Mouse (Mus musculus): ENCODE measurements around the gene Nwd1. TPM values are rescaled to one million over a fixed set of nuclear protein-coding genes. Genes with fewer than 3 reads are reported as not detected.
"Not testable (repeated sequence)": the region's sequence is repeated elsewhere in the genome, so short reads cannot be mapped to it uniquely, and the experiment has no call there.

Gene Nwd1
- polyA plus RNA-seq, 1 experiment from 2014 or later, result 0.38 TPM

- no peak overlapping the region for H3K4me3 ChIP-seq (ENCODE audit: low read length)
- H3K4me2 ChIP-seq (ENCODE audit: low read depth, low read length), result no peak overlapping the region
- no peak overlapping the region for H3K27ac ChIP-seq (ENCODE audit: low read length)
- no peaks in the 10 kb centered on the region for H3K4me1 ChIP-seq (ENCODE audit: control insufficient read depth, insufficient read depth, low read length)
- no peaks in the 10 kb centered on the region for H3K36me3 ChIP-seq (ENCODE audit: control insufficient read depth, insufficient read depth)
- no peaks in the 10 kb centered on the region for H3K9me3 ChIP-seq (replicated peaks; ENCODE audit: control insufficient read depth, low read length)
- no peaks in the 10 kb centered on the region for H3K27me3 ChIP-seq (ENCODE audit: control insufficient read depth, insufficient read depth, low read length)
- H3K9ac ChIP-seq (ENCODE audit: low read length), result no peak overlapping the region
- no peak for ATAC-seq (replicated peaks; ENCODE audit: extremely low read depth, insufficient read depth, low FRiP score)
- 79% methylated on average over 4 of the region's 4 CpGs for WGBS
Measured at GRCm38 (mm10) chr8:72682051-72682687, 35.7 kb downstream of the Nwd1 start.

DNA sequence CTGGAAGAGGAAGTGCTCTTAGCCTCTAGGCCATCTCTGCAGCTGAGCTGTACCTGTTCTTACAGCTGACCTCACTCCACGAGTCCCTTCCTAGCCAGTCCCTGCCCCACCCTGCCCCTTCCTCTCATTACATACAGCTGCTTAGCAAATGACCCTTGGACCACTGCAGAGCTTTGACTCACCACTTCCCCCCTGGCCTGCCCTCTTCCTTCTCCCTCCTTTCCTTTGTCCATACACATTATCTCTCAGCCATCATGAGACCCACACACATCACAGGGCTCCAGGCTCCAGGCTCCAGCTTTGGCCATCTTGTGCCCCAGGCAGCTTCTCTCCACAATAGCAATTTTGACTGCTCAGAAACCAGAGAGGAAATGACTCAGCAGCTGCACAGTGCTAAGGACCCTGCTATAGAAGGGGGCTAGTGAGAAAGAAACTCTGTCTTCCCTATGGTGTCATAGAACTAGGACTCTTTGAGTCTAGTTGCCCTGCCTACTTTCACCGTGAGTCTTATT, 36.6 kb downstream of the Nwd1 start:
- Histone ChIP-seq H3K9ac (ENCODE audit: low read length) (no peak overlapping the region), H3K4me2 (ENCODE audit: low read depth, low read length) (no peak overlapping the region), H3K4me3 (ENCODE audit: low read length) (no peak overlapping the region), H3K9me3 (replicated peaks; ENCODE audit: control insufficient read depth, low read length) (no peaks in the 10 kb centered on the region), H3K27ac (ENCODE audit: low read length) (no peak overlapping the region), H3K36me3 (ENCODE audit: control insufficient read depth, insufficient read depth) (no peaks in the 10 kb centered on the region), H3K4me1 (ENCODE audit: control insufficient read depth, insufficient read depth, low read length) (no peaks in the 10 kb centered on the region), H3K27me3 (ENCODE audit: control insufficient read depth, insufficient read depth, low read length) (no peaks in the 10 kb centered on the region)
- 22% methylated on average over 2 of the region's 2 CpGs for WGBS
- ATAC-seq (replicated peaks; ENCODE audit: extremely low read depth, insufficient read depth, low FRiP score), result peak; percentile 37; the same call in 1 of the 2 replicates

DNA sequence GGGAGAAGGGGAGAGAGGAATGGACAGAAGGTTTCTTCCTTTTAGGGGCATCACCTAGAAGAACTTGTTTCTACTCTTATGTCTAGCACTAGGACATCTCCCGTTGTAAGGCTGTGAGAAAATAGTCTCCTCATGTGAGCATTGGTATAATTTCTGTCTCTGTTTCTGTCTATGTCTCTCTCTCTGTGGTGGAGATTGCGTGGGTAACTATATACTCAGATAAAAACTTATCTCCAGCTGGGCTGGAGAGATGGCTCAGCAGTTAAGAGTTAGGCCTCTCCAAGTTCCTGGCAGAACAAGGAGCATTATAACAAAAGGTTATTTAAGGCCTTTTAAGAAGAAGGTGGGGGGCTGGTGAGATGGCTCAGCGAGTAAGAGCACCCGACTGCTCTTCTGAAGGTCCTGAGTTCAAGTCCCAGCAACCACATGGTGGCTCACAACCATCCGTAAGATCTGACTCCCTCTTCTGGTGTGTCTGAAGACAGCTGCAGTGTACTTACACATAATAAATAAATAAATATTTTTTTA, 37.1 kb downstream of the Nwd1 start:
- H3K4me2 ChIP-seq (ENCODE audit: low read depth, low read length); ATAC-seq (replicated peaks; ENCODE audit: extremely low read depth, insufficient read depth, low FRiP score); H3K4me3 ChIP-seq (ENCODE audit: low read length); H3K36me3 ChIP-seq (ENCODE audit: control insufficient read depth, insufficient read depth); H3K9ac ChIP-seq (ENCODE audit: low read length); H3K9me3 ChIP-seq (replicated peaks; ENCODE audit: control insufficient read depth, low read length); H3K4me1 ChIP-seq (ENCODE audit: control insufficient read depth, insufficient read depth, low read length); H3K27me3 ChIP-seq (ENCODE audit: control insufficient read depth, insufficient read depth, low read length); H3K27ac ChIP-seq (ENCODE audit: low read length): not testable (repeated sequence)
- WGBS, result 82% methylated on average over 5 of the region's 5 CpGs

DNA sequence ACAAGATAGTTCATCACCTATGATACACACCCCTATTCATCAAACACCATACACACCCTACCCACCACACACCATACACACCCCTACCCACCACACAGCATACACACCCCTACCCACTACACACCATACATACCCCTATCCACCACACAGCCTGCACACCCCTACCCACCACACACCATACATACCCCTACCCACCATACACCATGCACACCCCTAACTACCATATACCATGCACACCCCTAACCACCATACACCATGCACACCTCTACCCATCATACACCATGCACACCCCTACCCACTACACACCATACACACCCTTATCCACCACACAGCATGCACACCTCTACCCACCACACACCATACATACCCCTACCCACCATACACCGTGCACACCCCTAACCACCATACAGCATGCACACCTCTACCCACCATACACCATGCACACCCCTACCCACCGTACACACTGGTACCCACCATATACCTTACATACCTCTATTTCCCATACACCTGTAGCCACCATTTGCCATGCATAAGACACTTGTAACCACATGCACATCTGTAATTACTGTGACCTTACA, 51.9 kb downstream of the Nwd1 start:
- Histone ChIP-seq H3K27ac (ENCODE audit: low read length) (no peak overlapping the region), H3K27me3 (ENCODE audit: control insufficient read depth, insufficient read depth, low read length) (no peaks in the 10 kb centered on the region), H3K4me2 (ENCODE audit: low read depth, low read length) (no peak overlapping the region), H3K4me1 (ENCODE audit: control insufficient read depth, insufficient read depth, low read length) (no peaks in the 10 kb centered on the region), H3K9ac (ENCODE audit: low read length) (no peak overlapping the region), H3K36me3 (ENCODE audit: control insufficient read depth, insufficient read depth) (no peaks in the 10 kb centered on the region), H3K9me3 (replicated peaks; ENCODE audit: control insufficient read depth, low read length) (no peaks in the 10 kb centered on the region), H3K4me3 (ENCODE audit: low read length) (no peak overlapping the region)
- no peak for ATAC-seq (replicated peaks; ENCODE audit: extremely low read depth, insufficient read depth, low FRiP score)
- WGBS, result 88% methylated on average over 2 of the region's 2 CpGs

DNA sequence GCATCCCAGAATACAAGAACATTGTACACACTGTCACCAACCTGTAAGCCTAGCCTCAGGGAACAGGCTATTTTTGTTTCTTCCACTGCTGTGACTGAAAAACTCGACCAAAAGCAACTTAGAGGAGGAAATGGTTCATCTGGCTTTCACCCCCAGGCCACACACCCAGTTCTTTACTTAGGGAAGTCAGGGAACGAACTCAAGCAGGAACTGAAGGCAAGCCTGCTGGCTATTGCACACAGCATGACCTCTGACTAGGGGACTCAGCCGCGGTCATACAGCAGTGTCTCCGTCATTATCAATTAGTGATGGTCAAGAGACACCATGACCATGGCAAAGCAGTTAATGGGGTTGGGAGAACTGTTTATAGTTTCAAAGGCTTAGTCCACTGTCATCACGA, 66.1 kb downstream of the Nwd1 start:
- 59% methylated on average over 6 of the region's 6 CpGs for WGBS
- no peaks in the 10 kb centered on the region for H3K27me3 ChIP-seq (ENCODE audit: control insufficient read depth, insufficient read depth, low read length)

DNA sequence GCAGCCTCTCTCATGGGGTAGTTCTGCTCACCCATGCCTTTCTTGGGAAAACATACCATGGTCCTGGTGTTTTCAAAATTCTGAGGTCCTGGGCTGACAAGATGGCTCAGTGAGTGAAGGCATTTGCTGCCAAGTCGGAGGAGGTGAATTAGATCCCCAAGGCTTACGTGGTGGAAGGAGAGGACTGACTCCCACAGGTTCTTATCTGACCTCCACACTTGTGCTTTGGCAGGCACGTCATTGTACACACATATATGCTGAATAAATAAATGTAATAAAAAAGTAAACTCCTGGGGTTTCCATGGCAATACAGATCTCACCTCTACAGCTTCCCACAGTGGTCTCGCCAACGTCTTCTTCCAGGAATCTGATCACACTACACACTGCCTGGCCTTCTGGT, 70.1 kb downstream of the Nwd1 start:
- Histone ChIP-seq H3K4me2 (ENCODE audit: low read depth, low read length) (no peak overlapping the region), H3K36me3 (ENCODE audit: control insufficient read depth, insufficient read depth) (no peaks in the 10 kb centered on the region), H3K4me1 (ENCODE audit: control insufficient read depth, insufficient read depth, low read length) (no peaks in the 10 kb centered on the region), H3K27ac (ENCODE audit: low read length) (no peak overlapping the region), H3K4me3 (ENCODE audit: low read length) (no peak overlapping the region), H3K27me3 (ENCODE audit: control insufficient read depth, insufficient read depth, low read length) (no peaks in the 10 kb centered on the region), H3K9ac (ENCODE audit: low read length) (no peak overlapping the region), H3K9me3 (replicated peaks; ENCODE audit: control insufficient read depth, low read length) (no peaks in the 10 kb centered on the region)
- ATAC-seq (replicated peaks; ENCODE audit: extremely low read depth, insufficient read depth, low FRiP score), result no peak
- 64% methylated on average over 5 of the region's 5 CpGs for WGBS

More for the DNA sequence above, 66.1 kb downstream of the Nwd1 start:
- Histone ChIP-seq H3K9me3 (replicated peaks; ENCODE audit: control insufficient read depth, low read length) (no peaks in the 10 kb centered on the region), H3K27ac (ENCODE audit: low read length) (no peak overlapping the region), H3K4me1 (ENCODE audit: control insufficient read depth, insufficient read depth, low read length) (no peaks in the 10 kb centered on the region), H3K36me3 (ENCODE audit: control insufficient read depth, insufficient read depth) (no peaks in the 10 kb centered on the region), H3K4me3 (ENCODE audit: low read length) (no peak overlapping the region), H3K9ac (ENCODE audit: low read length) (no peak overlapping the region), H3K4me2 (ENCODE audit: low read depth, low read length) (no peak overlapping the region)
- ATAC-seq (replicated peaks; ENCODE audit: extremely low read depth, insufficient read depth, low FRiP score), result no peak

GRCm38 (mm10) chr8:72720541-72720940, 74.0 kb downstream of the Nwd1 start:
- ATAC-seq (replicated peaks; ENCODE audit: extremely low read depth, insufficient read depth, low FRiP score), result no peak
- no peak overlapping the region for H3K27ac ChIP-seq (ENCODE audit: low read length)
- peaks cover 6% of the 10 kb centered on the region for H3K4me1 ChIP-seq (ENCODE audit: control insufficient read depth, insufficient read depth, low read length)
- H3K9ac ChIP-seq (ENCODE audit: low read length), result no peak overlapping the region
- no peaks in the 10 kb centered on the region for H3K9me3 ChIP-seq (replicated peaks; ENCODE audit: control insufficient read depth, low read length)
- no peak overlapping the region for H3K4me3 ChIP-seq (ENCODE audit: low read length)
- no peaks in the 10 kb centered on the region for H3K27me3 ChIP-seq (ENCODE audit: control insufficient read depth, insufficient read depth, low read length)
- WGBS, result 17% methylated on average over 1 of the region's 1 CpGs
- H3K4me2 ChIP-seq (ENCODE audit: low read depth, low read length), result no peak overlapping the region
- peaks cover 8% of the 10 kb centered on the region for H3K36me3 ChIP-seq (ENCODE audit: control insufficient read depth, insufficient read depth)

GRCm38 (mm10) chr8:72722769-72723650, 76.5 kb downstream of the Nwd1 start, which contains the start of gene Sin3b:
Gene Sin3b, plus strand, starts transcription at chr8:72723285.
- Histone ChIP-seq H3K9me3 (replicated peaks; ENCODE audit: control insufficient read depth, low read length) (no peaks in the 10 kb centered on the region), H3K27ac (ENCODE audit: low read length) (no peak within 1 kb of the TSS), H3K27me3 (ENCODE audit: control insufficient read depth, insufficient read depth, low read length) (no peaks in the 10 kb centered on the region), H3K4me3 (ENCODE audit: low read length) (peak within 1 kb of the TSS; percentile 84), H3K4me1 (ENCODE audit: control insufficient read depth, insufficient read depth, low read length) (peaks cover 6% of the 10 kb centered on the region), H3K4me2 (ENCODE audit: low read depth, low read length) (peak within 1 kb of the TSS; percentile 89), H3K36me3 (ENCODE audit: control insufficient read depth, insufficient read depth) (peaks cover 29% of the 10 kb centered on the region), H3K9ac (ENCODE audit: low read length) (peak within 1 kb of the TSS; percentile 95)
- peak; percentile 97 for ATAC-seq (replicated peaks; ENCODE audit: extremely low read depth, insufficient read depth, low FRiP score)
- WGBS, result 13% methylated on average over 56 of the region's 56 CpGs
